18 mouse cellular contexts compared by ENCODE assay signal in the genomic region with DNA sequence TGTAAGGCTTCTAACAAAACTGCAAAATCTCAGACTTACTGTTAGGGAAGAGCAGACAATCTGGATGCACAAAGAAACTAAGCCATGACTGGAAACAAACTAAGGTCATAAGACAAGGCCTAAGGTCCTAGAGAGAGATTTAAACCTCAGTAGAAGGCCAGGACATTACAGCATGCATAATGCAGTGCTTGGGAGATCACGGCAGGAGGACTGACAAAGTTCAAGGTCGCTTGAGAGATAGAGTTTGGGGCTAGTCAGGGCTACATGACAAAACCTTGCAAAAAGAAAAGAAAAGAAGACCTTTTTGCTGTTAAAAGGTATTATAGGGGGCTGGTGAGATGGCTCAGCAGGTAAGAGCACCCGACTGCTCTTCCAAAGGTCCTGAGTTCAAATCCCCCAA. TPM values are rescaled to one million over a fixed set of nuclear protein-coding genes. Genes with fewer than 3 reads are reported as not detected.
"Had no signal": no experiment of that assay in that cellular context is flagged by ENCODE, and none has a peak within 500 bp of the region (broad histone marks: within the 10 kb centered on the region; RNA-seq: fewer than 3 reads in every experiment).

No protein-coding gene starts in this region.

- ATAC-seq: liver, postnatal 0 days; lung, postnatal 0 days; midbrain, embryonic 13.5 days; midbrain, embryonic 15.5 days had no signal

- DNase-seq: liver, postnatal 0 days; lung, adult 2 months; lung, postnatal 4 days; right cerebral cortex, postnatal 14 days; thymus, adult 2 months; thymus, postnatal 25 days; thymus, postnatal 4 days had no signal

- H3K4me1 ChIP-seq: lung, embryonic 15.5 days; midbrain, embryonic 13.5 days; midbrain, embryonic 15.5 days; neural tube, embryonic 12.5 days; stomach, embryonic 15.5 days had no signal

- H3K36me3 ChIP-seq: lung, embryonic 15.5 days; midbrain, embryonic 15.5 days had no signal

- H3K4me2 ChIP-seq: lung, embryonic 15.5 days; midbrain, embryonic 11.5 days; midbrain, embryonic 13.5 days; midbrain, embryonic 15.5 days; neural tube, embryonic 12.5 days; stomach, embryonic 15.5 days had no signal

- H3K4me3 ChIP-seq: lung, embryonic 15.5 days; midbrain, embryonic 13.5 days; midbrain, embryonic 15.5 days; neural tube, embryonic 12.5 days; stomach, embryonic 15.5 days had no signal

- H3K9me3 ChIP-seq: lung, embryonic 15.5 days; midbrain, embryonic 13.5 days; midbrain, embryonic 15.5 days; neural tube, embryonic 12.5 days; stomach, embryonic 15.5 days had no signal

- H3K27ac ChIP-seq: lung, embryonic 15.5 days; midbrain, embryonic 13.5 days; midbrain, embryonic 15.5 days; neural tube, embryonic 12.5 days; stomach, embryonic 15.5 days; stomach, postnatal 0 days had no signal

- H3K27me3 ChIP-seq: lung, embryonic 15.5 days; midbrain, embryonic 13.5 days; midbrain, embryonic 15.5 days; neural tube, embryonic 12.5 days; stomach, embryonic 15.5 days had no signal

- H3K9ac ChIP-seq: liver, postnatal 0 days; lung, embryonic 15.5 days; midbrain, embryonic 13.5 days; midbrain, embryonic 15.5 days; neural tube, embryonic 12.5 days; stomach, embryonic 15.5 days had no signal

RNA-seq across cellular contexts. Expression of gene Barx1, which starts 59.5 kb away (rescaled TPM):
- polyA plus RNA-seq: lung, postnatal 0 days; midbrain, embryonic 15.5 days; midbrain, postnatal 0 days; neural tube, embryonic 12.5 days; neural tube, embryonic 14.5 days; urinary bladder, adult 2 months had no signal
